In genomic region chr8:92761959-92762600, GRCm38 (mm10) we compare ENCODE assay signal across 11 mouse cellular contexts.
A peak's percentile ranks its signal among the peaks of the same experiment; 100 is the strongest.
DNase-seq lines count a peak whose midpoint lies in the region; ATAC-seq and TF ChIP-seq lines count a peak whose summit lies in the region.
"Had no signal": no experiment of that assay in that cellular context is flagged by ENCODE, and none has a peak within 500 bp of the region (broad histone marks: within the 10 kb centered on the region; RNA-seq: fewer than 3 reads in every experiment).

No protein-coding gene starts in this region.

- peak; percentile 43 for DNase-seq in midbrain, embryonic 10.5 days (ENCODE audit: low spot score)
- no peak for DNase-seq in midbrain, postnatal 0 days (ENCODE audit: low spot score)
- peak; percentile 40 for DNase-seq in hindbrain, embryonic 11.5 days (ENCODE audit: low spot score)
- peak; percentile 61 for DNase-seq in limb, embryonic 10.5 days (ENCODE audit: low spot score)
- no peak for DNase-seq in left cerebral cortex, adult 8-10 months (ENCODE audit: low spot score in 2 of 2)
- DNase-seq in spleen, postnatal 10 days (ENCODE audit: low spot score in 2 of 2), result no peak
- DNase-seq: cerebellum, adult 18-20 months had no signal

- H3K9me3 ChIP-seq in midbrain, embryonic 10.5 days (replicated peaks), result no peaks in the 10 kb centered on the region; the same call in 1 of the 2 replicates
- no peaks in the 10 kb centered on the region for H3K9me3 ChIP-seq in midbrain, postnatal 0 days (ENCODE audit: low read length)
- H3K9me3 ChIP-seq in hindbrain, embryonic 11.5 days (ENCODE audit: control insufficient read depth, low read length), result no peaks in the 10 kb centered on the region
- H3K9me3 ChIP-seq in limb, embryonic 10.5 days (replicated peaks), result no peaks in the 10 kb centered on the region
- H3K9me3 ChIP-seq in stomach, embryonic 16.5 days (replicated peaks; ENCODE audit: control insufficient read depth, low read length), result no peaks in the 10 kb centered on the region; the same call in 1 of the 2 replicates

- peaks cover 18% of the 10 kb centered on the region for H3K27me3 ChIP-seq in midbrain, embryonic 10.5 days (ENCODE audit: low read depth, poor library complexity, severe bottlenecking)
- no peaks in the 10 kb centered on the region for H3K27me3 ChIP-seq in midbrain, postnatal 0 days (ENCODE audit: insufficient read depth, low read length)
- H3K27me3 ChIP-seq in hindbrain, embryonic 11.5 days (ENCODE audit: control insufficient read depth, insufficient read depth, low read length), result no peaks in the 10 kb centered on the region
- peaks cover 8% of the 10 kb centered on the region for H3K27me3 ChIP-seq in limb, embryonic 10.5 days (ENCODE audit: low read depth, poor library complexity, severe bottlenecking)
- H3K27me3 ChIP-seq in stomach, embryonic 16.5 days (ENCODE audit: control insufficient read depth, insufficient read depth, low read length), result no peaks in the 10 kb centered on the region

- H3K4me3 ChIP-seq in midbrain, embryonic 10.5 days, result 0 out of 2 replicates have a peak overlapping the region, but pooled peaks have one; percentile 4
- no peak overlapping the region for H3K4me3 ChIP-seq in midbrain, postnatal 0 days (ENCODE audit: low read depth, low read length)
- H3K4me3 ChIP-seq in hindbrain, embryonic 11.5 days (ENCODE audit: low read depth, low read length), result no peak overlapping the region
- H3K4me3 ChIP-seq in limb, embryonic 10.5 days, result peak overlapping the region; percentile 33
- H3K4me3 ChIP-seq in stomach, embryonic 16.5 days (replicated peaks; ENCODE audit: low read length), result no peak overlapping the region; the same call in 1 of the 2 replicates
- H3K4me3 ChIP-seq: megakaryocyte, embryonic 14.5 days had no signal

- no peak for ATAC-seq in midbrain, postnatal 0 days (ENCODE audit: low FRiP score)
- no peak for ATAC-seq in hindbrain, embryonic 11.5 days (ENCODE audit: low FRiP score)
- ATAC-seq in stomach, embryonic 16.5 days (ENCODE audit: insufficient read depth, low FRiP score), result no peak
- ATAC-seq in granulocyte monocyte progenitor cell, adult 5-6 weeks (replicated peaks; ENCODE audit: poor library complexity, severe bottlenecking), result no peak
- ATAC-seq: Patski had no signal

- H3K4me2 ChIP-seq in midbrain, postnatal 0 days (ENCODE audit: low read depth, low read length, poor library complexity, severe bottlenecking), result no peak overlapping the region
- H3K4me2 ChIP-seq in hindbrain, embryonic 11.5 days (replicated peaks; ENCODE audit: low read depth, low read length), result no peak overlapping the region
- peak overlapping the region; percentile 38 for H3K4me2 ChIP-seq in stomach, embryonic 16.5 days (ENCODE audit: low read depth, low read length)

- no peak overlapping the region for H3K9ac ChIP-seq in midbrain, postnatal 0 days (replicated peaks; ENCODE audit: low read length, poor library complexity, severe bottlenecking)
- no peak overlapping the region for H3K9ac ChIP-seq in hindbrain, embryonic 11.5 days (ENCODE audit: low read depth, low read length)
- H3K9ac ChIP-seq in stomach, embryonic 16.5 days (ENCODE audit: low read length), result no peak overlapping the region

- TF ChIP-seq CTCF in midbrain, postnatal 0 days (IDR thresholded peaks at IDR 0.05), result no peak

- H3K36me3 ChIP-seq in midbrain, embryonic 10.5 days, result no peaks in the 10 kb centered on the region
- no peaks in the 10 kb centered on the region for H3K36me3 ChIP-seq in midbrain, postnatal 0 days (ENCODE audit: insufficient read depth, low read length)
- H3K36me3 ChIP-seq in hindbrain, embryonic 11.5 days (ENCODE audit: control insufficient read depth, insufficient read depth, low read length), result no peaks in the 10 kb centered on the region
- no peaks in the 10 kb centered on the region for H3K36me3 ChIP-seq in limb, embryonic 10.5 days
- no peaks in the 10 kb centered on the region for H3K36me3 ChIP-seq in stomach, embryonic 16.5 days (ENCODE audit: control insufficient read depth, insufficient read depth, low read length)

- H3K27ac ChIP-seq in midbrain, embryonic 10.5 days (replicated peaks), result peak overlapping the region; percentile 67
- H3K27ac ChIP-seq in midbrain, postnatal 0 days (ENCODE audit: low read depth, low read length), result no peak overlapping the region
- H3K27ac ChIP-seq in hindbrain, embryonic 11.5 days (ENCODE audit: low read depth, low read length), result no peak overlapping the region
- 0 out of 2 replicates have a peak overlapping the region, but pooled peaks have one; percentile 30 for H3K27ac ChIP-seq in limb, embryonic 10.5 days
- H3K27ac ChIP-seq in stomach, embryonic 16.5 days (ENCODE audit: low read length), result no peak overlapping the region

- H3K4me1 ChIP-seq in midbrain, embryonic 10.5 days, result peaks cover 11% of the 10 kb centered on the region
- 0 out of 2 replicates have a peak, but pooled peaks cover 3% of the 10 kb centered on the region for H3K4me1 ChIP-seq in midbrain, postnatal 0 days (ENCODE audit: insufficient read depth, low read length)
- H3K4me1 ChIP-seq in hindbrain, embryonic 11.5 days (replicated peaks; ENCODE audit: control insufficient read depth, insufficient read depth, low read length), result no peaks in the 10 kb centered on the region
- peaks cover 12% of the 10 kb centered on the region for H3K4me1 ChIP-seq in limb, embryonic 10.5 days
- no peaks in the 10 kb centered on the region for H3K4me1 ChIP-seq in stomach, embryonic 16.5 days (ENCODE audit: control insufficient read depth, insufficient read depth, low read length)
- H3K4me1 ChIP-seq: megakaryocyte, embryonic 14.5 days had no signal

- 24% methylated on average over 18 of the region's 18 CpGs for WGBS in midbrain, embryonic 10.5 days
- WGBS in midbrain, postnatal 0 days, result 19% methylated on average over 18 of the region's 18 CpGs
- WGBS in hindbrain, embryonic 11.5 days, result 14% methylated on average over 18 of the region's 18 CpGs
- 5% methylated on average over 18 of the region's 18 CpGs for WGBS in limb, embryonic 10.5 days
- 7% methylated on average over 18 of the region's 18 CpGs for WGBS in stomach, embryonic 16.5 days

Comparison
In these comparisons a context has a peak if more than half of its experiments do, and no peak if none do; other contexts are left out.
1. DNase-seq: peak in midbrain, embryonic 10.5 days (single experiment), hindbrain, embryonic 11.5 days (single experiment) and limb, embryonic 10.5 days (single experiment); none in midbrain, postnatal 0 days (single experiment), left cerebral cortex, adult 8-10 months (0 of 2) and spleen, postnatal 10 days (0 of 2).
2. H3K27ac ChIP-seq: peak in midbrain, embryonic 10.5 days (single experiment) and limb, embryonic 10.5 days (single experiment); none in midbrain, postnatal 0 days (single experiment), hindbrain, embryonic 11.5 days (single experiment) and stomach, embryonic 16.5 days (single experiment).
3. H3K4me3 ChIP-seq: peak in midbrain, embryonic 10.5 days (single experiment) and limb, embryonic 10.5 days (single experiment); none in midbrain, postnatal 0 days (single experiment), hindbrain, embryonic 11.5 days (single experiment) and stomach, embryonic 16.5 days (single experiment).